Mouse (Mus musculus): ENCODE data around the gene Sptbn4.
A peak's percentile ranks its signal among the peaks of the same experiment; 100 is the strongest.
"Not testable (repeated sequence)": the region's sequence is repeated elsewhere in the genome, so short reads cannot be mapped to it uniquely, and the experiment has no call there.

The Sptbn4 gene

GRCm38 (mm10) chr7:27447419-27448286 lies at the start of gene Sptbn4, which contains the start of gene Blvrb:
TSS of gene Sptbn4 (minus strand) at chr7:27447686.
TSS of gene Blvrb (plus strand) at chr7:27447978.
- peak; percentile 100 for DNase-seq (ENCODE audit: low read depth)

GRCm38 (mm10) chr7:27494659-27495367 lies 47.3 kb upstream of the Sptbn4 start:
- not testable (repeated sequence) for DNase-seq (ENCODE audit: low read depth)

- no peak for DNase-seq (ENCODE audit: low read depth)
These were observed 46.0 kb upstream of the Sptbn4 start for GRCm38 (mm10) chr7:27493450-27493849.

- no peak for DNase-seq (ENCODE audit: low read depth)
These were observed 45.5 kb upstream of the Sptbn4 start for GRCm38 (mm10) chr7:27493022-27493421.

GRCm38 (mm10) chr7:27491856-27492255 lies 44.4 kb upstream of the Sptbn4 start:
- no peak for DNase-seq (ENCODE audit: low read depth)

GRCm38 (mm10) chr7:27490543-27491329 lies 43.2 kb upstream of the Sptbn4 start:
- peak; percentile 97 for DNase-seq (ENCODE audit: low read depth)

- DNase-seq (ENCODE audit: low read depth), result no peak
These were observed 42.7 kb upstream of the Sptbn4 start for GRCm38 (mm10) chr7:27490227-27490542.

GRCm38 (mm10) chr7:27489270-27489869 lies 41.9 kb upstream of the Sptbn4 start:
- DNase-seq (ENCODE audit: low read depth), result no peak

- peak; percentile 69 for DNase-seq (ENCODE audit: low read depth)
These were observed 40.3 kb upstream of the Sptbn4 start for GRCm38 (mm10) chr7:27487740-27488268.

- peak; percentile 99 for DNase-seq (ENCODE audit: low read depth)
These were observed 39.5 kb upstream of the Sptbn4 start, which contains the start of gene Sertad1 for GRCm38 (mm10) chr7:27486770-27487697. TSS of gene Sertad1 (plus strand) at chr7:27486910.

GRCm38 (mm10) chr7:27486102-27486769 lies 38.8 kb upstream of the Sptbn4 start:
- peak; percentile 45 for DNase-seq (ENCODE audit: low read depth)

- DNase-seq (ENCODE audit: low read depth), result no peak
These were observed 36.4 kb upstream of the Sptbn4 start for GRCm38 (mm10) chr7:27483860-27484259.

GRCm38 (mm10) chr7:27481627-27481969 lies 34.1 kb upstream of the Sptbn4 start:
- peak; percentile 98 for DNase-seq (ENCODE audit: low read depth)

GRCm38 (mm10) chr7:27480927-27481626 lies 33.6 kb upstream of the Sptbn4 start:
- peak; percentile 75 for DNase-seq (ENCODE audit: low read depth)

GRCm38 (mm10) chr7:27480506-27480905 lies 33.0 kb upstream of the Sptbn4 start:
- peak; percentile 30 for DNase-seq (ENCODE audit: low read depth)

GRCm38 (mm10) chr7:27479750-27480149 lies 32.3 kb upstream of the Sptbn4 start:
- no peak for DNase-seq (ENCODE audit: low read depth)

- DNase-seq (ENCODE audit: low read depth), result no peak
These were observed 31.1 kb upstream of the Sptbn4 start for GRCm38 (mm10) chr7:27478561-27478960.

- DNase-seq (ENCODE audit: low read depth), result no peak
These were observed 28.7 kb upstream of the Sptbn4 start for GRCm38 (mm10) chr7:27476098-27476635.

GRCm38 (mm10) chr7:27475596-27475995 lies 28.1 kb upstream of the Sptbn4 start:
- no peak for DNase-seq (ENCODE audit: low read depth)
